Mouse (Mus musculus) retina, adult 2 months (tissue): ENCODE measurements at regions not wholly inside any gene's neighbourhood (a gene's known extent, or its start where the extent isn't known, plus 50 kb on each side); places are given as distances from the start of the nearest gene placed in this dataset.

Experiments
- DNase-seq: peaks from one replicate; pipeline ENCODE4 v3.0.0-alpha.2; 2012; ENCODE audit warnings: low read depth, low spot score

DNA sequence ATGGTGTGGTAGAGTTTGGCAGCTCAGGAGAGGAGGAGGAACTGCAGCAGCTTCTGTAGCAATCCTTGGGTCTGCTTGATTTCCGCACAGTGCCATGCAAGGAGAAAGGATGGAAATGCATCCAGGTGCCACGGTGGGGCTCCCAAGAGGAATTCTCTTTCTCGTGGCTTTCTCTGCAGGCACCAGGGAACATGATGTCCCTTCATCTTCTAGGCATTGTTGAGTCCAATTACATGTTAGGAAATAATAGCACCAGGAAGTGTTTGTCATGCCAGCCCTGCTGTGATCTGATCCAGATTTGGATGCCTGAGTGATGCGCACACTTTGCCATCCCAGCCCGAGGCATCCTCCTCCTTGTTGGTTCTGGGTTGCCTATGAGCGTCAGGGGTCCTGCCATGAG, 72.6 kb upstream of the Agap1 start:
- DNase-seq: no peak

DNA sequence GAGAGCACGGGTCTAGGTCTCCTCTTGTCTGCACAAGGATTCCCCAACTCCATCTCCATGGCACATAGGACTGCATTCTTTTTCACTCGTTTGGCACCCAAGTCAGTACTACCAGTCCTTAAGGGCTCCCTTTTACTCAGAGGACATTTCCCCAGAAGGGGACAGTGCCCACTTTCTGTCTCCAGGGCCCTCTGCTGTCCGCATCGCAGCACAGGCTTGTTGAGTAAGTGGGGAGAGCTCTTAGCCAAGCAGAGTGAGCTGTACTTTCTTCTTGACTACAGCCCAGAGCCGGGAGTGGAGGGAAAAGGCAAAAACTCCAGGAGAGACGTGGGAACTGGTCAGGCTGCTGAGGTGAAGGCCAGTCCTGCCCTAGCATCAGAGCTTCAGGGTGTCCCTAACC, 69.5 kb upstream of the Agap1 start:
- no peak for DNase-seq

DNA sequence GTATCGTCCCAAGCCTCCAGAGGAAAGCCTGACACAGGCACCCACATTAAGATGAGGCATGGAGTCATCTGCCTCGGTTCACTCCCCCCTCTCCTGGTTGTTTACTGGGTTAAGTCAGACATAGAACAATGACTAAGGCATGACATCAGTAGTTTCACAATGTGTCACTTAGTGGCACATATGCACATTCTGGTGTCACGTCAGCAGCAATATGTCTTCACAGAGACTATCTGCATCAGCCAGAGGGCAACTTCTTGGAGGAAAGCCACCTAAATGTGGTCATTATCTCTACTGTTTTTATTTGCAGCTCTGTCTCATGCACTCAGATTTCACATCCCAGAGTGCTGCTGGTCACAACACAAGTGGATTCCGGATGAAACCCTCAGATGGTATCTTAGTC, 61.9 kb upstream of the Agap1 start:
- no peak for DNase-seq

DNA sequence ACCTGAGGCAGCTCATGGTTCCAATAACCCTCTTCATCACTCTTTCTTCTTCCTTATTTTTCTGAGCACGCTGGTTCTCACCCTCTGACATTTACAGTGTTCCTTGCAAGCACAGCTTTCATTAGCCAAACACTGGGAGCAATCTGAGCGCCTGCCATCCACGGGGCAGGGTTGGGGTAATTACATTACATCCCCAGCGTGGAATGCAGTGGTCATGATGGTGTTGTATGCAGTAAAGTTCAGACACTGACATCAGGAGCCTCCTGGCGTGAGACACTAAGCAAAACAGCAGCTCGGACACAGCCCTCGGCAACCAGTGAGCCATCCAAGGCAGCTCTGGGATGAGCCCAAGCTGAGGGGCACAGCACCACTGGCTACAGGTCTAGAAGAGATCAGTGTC, 60.1 kb upstream of the Agap1 start:
- DNase-seq: no peak

DNA sequence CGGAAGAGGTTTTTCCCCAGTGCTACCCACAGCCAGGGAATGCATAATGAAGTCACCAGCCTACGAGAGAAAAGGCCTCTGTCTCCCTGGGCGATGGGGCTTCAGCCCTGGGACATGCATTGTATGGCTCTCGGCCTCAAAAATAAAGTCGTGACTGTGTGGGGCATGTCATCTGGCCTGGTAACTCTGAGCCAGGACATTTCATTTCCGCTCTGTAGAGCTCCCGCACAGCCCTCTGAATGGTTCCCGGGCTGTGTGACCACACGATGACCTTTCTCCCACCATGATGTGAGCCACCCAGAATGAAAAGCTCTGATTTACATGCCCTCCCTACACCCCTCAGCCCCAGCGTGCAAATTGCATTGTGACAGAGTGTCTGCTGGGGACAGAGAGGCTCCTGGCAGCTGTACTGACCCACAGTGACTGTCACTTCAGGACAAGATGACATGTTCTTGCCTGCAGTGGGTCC, 53.8 kb upstream of the Agap1 start:
- no peak for DNase-seq

DNA sequence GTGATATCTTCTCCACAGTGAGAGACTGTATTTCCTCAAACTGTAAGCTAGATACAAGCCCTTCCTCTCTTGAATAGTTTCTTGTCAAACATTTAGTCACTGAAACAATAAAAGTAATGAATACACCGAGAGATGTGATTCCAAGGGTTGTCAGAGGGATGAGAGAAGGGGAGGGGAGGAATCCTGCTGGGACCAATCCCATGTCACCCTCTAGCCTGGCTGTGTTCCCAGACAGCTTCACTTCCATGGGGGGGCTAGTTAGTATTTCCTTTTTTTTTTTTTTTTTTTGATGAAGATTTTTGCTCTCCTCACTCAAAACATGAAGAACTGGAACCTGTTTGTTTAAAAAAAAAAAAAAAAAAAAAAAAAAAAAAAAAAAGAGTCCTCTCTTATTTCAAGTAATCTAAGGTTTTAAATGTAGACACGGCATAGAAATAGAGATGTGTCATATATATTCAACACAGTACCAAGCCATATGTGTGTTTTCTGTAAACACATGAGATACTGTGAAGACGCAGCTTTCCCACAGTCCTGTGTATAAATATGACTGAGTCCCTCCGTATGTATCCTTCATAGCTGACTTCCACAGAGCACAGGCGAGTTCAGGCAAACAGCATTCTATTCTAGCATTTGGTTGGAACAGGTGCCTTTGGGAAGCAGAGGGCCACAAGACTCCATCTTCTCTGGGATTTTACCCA, 51.9 kb upstream of the Agap1 start:
- DNase-seq: no peak

DNA sequence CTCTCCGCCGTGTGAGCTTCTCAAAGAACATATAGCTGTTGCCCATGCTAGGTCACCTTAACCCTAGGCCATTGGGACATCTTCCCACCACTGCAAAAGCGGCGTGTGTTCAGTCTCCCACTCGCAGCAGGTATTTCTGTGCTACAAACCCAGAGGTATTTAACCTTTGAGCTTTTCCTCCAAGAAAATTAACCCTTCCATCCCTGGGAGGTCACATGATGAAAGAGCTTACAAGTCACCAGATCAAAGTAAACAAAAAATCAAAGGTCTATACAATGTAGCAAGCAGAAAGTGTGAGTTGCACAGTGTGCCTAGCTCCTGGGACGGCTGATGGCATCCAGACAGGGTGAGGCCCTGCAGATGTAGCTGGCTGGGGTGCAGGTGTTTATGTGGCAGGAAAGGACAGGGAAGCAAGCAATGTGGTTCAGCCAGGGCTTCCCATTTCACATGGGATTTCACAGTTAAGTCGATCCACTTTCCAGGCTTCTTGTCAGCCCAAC, 51.0 kb upstream of the Agap1 start:
- DNase-seq: no peak
